Mouse (Mus musculus) bone marrow macrophage, adult 2 months (primary cell): Measurements from ENCODE around the gene Aff3.

Experiments used
- CTCF ChIP-seq: IDR thresholded peaks from 2 replicates; pipeline ENCODE4 v1.5.1; 2012; ENCODE audit warnings: low read depth, mild to moderate bottlenecking, low read length, moderate library complexity
- POLR2A ChIP-seq: IDR thresholded peaks from 2 replicates; pipeline ENCODE4 v1.6.1; 2012; ENCODE audit warnings: mild to moderate bottlenecking, low read depth, low read length, borderline replicate concordance

DNA sequence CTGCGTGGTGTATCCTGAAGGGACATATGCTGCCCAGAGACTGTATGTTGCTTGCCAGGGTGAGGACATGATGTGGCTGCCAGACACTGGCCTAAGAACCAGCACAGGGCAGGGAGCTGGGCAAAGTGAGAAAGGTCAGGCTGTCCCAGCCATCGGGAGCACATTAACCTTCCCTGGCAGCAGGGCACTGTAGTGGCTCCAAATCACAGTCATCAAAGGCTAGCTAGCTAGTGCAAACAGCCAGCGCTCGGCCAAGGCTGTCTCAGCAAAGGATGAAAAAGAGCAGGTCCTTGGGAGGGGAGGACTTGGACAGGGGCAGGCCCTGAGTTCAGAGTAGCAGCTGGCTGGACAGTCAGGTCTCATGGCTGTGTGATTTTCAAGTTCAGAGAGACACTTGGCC, 423.0 kb downstream of the Aff3 start:
- no peak for TF ChIP-seq POLR2A
- no peak for TF ChIP-seq CTCF
